Mouse (Mus musculus): ENCODE results near the gene Pdia5.

Gene Pdia5

DNA sequence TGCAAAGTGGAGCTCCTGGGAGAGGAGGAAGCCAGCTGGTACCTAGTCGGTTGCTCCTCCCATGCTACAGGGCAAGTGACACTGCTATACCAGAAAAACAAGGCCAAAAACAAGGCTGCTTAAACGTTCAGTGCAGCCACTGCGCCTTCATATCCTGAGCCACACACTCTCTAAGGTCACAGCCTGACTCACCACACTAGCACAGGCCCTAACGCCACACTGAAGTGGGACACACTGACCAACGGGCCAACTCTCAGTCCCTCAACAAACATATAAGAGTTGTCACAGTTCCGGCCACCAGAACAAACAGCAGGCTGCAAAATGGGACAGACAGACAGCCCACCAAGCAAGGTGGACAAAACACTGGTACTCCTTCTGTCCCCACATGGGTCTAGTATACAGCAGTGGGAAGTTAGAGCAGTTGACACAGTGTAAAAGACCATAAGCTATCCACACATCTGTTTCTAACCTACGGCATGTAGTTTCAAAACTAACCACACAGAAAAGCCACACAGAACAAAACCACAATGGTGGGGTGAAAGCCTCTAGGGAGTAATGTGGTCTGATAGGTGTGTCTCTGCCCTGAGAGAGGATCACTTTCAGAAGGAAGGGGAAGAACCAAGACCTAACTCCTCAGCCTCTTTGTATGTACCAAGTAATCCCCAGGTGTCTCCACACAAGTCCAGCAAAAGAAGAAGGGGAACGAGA lies 6.0 kb downstream of the Pdia5 start:
- CTCF ChIA-PET, result no interaction called here

DNA sequence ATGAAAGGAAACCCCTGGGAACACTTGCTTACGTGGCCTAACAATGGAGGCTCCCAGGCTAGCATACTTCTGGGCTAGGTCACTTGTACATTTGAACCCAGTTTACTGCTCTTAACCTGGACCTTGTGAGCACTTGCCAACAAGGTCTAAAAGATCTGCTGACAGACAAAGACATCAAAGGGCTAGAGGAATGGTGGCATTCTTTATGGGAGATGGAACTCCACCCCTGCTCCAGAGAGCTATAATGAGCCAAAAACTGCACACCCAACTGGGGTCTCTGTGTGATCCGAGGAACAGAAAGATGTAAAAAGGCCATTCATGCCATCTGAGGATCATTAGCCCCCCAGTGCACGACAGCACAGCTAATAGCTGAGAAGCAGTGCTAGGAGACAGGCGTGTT lies 6.6 kb downstream of the Pdia5 start:
- CTCF ChIA-PET, result no interaction called here

DNA sequence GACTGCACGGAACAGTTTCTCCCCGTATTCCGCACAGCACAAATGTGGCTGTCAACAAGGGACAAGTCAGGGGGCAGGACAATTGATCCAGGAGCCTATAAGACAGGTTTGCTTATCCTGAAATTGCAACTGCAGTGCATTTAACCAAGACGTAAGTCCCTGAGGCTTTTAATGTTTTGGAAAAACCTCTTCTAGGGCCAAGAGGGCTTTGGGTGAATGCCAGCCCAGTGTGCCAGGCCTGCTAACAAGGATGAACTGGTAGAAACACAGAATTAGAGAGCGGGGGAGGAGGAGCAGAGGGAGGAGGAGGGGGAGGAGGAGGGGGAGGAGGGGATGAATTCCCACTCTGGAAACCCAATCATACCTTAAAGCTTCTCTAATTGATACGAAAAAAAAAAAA lies 11.4 kb downstream of the Pdia5 start:
- CTCF ChIA-PET, result no interaction called here

DNA sequence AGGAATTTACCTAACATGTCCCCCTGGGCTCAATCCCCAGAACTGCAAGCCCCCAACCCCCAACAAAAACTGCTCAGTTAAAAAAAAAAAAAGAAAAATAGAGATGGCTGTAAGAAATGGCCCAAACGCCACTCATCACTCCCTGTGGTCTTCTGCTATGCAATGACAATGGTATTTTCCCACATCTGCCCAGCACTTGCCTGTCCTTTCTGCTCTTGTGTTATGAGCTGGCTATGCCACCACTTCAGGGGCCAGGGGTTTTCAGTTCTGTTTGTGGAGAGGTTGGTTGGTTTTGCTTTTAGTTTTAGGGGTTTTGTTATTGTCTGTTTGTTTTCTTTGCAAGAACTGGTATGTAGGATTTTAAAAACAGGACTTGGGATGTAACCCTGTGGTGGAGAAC lies 13.4 kb downstream of the Pdia5 start:
- CTCF ChIA-PET, result no interaction called here

DNA sequence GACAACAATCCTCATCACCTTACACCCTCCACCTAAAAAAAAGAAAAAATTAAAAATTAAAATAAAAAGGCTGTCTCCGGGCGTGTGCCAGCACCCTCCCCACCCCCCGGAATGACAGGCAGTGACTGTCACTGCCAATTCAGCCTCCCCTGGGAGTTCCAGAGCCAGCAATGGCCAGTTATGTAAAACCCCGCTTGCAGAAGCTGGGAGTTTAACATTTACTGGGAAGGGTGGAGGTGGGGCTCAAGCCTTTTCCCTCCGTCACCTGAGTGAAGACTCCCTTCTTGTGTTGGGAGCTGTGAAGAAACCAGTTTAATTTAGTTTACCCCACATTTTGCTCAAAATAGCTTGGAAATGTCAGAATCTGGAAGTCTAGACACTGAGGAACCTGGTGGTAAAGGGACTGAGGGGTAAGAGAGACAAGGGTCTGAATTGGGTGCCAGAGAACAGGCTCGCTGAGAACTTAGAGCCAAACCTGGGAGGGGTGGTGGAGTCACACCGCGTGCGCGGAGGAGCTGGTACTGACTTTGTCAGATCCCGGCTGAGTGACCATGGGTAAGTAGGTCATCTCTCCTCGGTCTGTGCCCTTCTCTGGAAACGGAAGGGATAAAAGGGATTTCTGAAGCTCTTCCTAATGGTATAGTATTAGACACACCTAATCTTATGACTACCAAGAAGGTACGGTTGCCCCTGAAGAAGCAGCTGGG lies 18.0 kb downstream of the Pdia5 start:
- CTCF ChIA-PET, result no interaction called here

DNA sequence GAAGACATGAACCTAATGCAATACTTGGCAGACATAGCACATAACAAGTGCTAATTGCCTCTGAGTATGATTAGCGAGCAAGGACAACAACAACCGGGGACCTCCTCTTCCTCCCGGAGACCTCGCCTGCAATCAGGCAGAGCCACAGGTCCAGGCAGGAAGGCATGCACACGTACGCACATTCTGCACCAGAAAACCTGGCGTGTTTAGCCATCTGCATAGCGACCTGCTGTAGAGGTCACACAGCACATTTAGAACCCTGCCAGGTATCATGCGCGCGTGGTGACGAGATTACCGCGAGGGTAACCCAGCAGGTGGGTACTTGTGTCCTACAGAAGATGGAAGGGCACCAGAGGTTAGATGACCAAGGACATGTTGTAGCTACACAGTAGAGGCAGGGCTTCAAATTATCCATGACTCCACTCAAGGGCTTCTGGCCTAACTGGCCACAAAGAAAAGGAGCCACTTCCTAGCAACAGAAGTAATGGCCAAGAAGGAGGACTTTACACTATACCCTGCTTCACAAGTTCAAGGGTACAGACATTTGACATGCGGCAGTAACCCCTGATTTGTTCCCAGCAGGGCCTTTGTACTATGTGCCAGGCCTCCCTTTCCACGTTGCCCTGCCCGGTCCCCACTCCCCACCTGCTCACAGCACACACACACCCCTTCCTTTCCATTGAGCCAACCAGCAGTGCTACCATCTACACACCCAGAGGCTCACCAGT lies 18.7 kb downstream of the Pdia5 start:
- CTCF ChIA-PET, result no interaction called here

DNA sequence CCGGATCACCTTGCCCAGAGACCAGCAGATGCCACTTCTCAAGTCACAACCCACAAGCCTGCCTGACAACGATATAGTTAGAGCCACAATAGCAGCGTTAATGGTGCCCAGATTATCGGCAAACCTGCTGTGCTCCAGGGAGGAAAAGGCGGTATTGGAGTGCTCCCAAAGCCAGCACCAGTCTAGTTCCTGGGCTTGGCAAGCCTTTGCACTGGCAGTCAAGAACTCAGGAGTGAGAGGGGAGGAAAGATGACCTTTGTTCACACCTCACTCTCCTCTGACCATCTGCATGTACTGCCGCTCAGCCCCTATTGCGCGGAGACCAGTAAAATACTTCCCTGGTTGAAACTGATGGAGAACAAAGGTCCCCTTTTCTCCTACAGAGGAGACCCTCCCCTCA lies 19.7 kb downstream of the Pdia5 start:
- CTCF ChIA-PET, result no interaction called here

DNA sequence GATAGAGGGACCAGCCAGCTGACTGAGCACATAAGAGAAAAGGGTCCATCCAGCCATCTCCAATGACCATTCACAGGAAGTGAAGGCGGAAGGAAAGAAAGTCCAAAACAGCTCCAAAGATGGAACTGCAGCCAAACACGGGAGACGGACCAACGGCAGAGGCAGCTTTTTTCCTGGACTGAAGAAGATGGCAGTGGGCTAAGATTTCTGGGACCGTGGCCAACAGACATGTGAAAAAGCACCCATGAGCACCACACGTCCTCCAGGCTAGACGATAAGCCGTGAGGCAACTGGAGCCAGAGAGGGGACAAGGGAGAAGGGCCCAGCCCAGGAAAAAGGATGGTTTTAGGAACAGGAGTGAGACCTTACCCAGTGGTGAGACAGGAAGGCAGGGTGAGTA lies 20.6 kb downstream of the Pdia5 start:
- CTCF ChIA-PET, result interaction anchor here (0.6 kb wide), 1 partner anchor 532 kb away, joined by 3 read pairs; no protein-coding TSS in a partner anchor

DNA sequence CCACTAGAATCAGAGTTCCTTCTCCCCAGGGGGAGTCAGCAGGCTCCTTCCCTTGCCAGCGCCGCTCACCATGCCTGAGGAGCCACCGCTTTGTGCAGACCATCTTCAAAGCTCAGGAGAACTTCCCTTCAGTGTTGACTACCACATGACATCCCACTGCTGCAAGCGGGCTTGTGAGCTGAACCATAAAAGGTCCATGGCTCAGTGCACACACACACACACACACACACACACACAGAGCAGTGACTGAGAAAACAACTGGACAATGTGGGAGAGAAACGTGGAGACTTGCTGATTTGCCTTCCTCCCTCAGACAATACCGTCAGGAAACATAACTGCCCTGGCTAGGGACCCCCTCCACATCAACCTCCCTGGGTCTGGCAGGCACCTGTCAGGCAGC lies 21.7 kb downstream of the Pdia5 start:
- CTCF ChIA-PET, result no interaction called here

DNA sequence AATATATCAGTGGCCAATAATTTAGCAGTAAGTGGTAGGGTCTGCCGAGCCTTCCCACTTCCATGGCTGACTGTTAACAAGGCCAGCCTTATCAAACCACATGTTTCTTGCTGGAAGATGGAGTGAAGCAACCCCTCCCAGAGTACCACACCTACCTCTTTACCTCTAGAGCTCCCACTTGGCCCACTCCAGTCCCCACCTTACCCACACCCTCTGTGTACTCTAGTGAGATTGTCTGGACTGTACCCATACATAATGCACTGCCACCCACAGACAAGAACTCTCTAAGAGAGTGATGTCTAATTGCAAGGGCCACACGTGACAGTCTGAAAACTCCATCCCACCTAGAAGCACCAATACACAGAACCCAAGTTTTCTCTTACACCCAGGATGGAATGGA lies 23.6 kb downstream of the Pdia5 start:
- CTCF ChIA-PET, result no interaction called here

DNA sequence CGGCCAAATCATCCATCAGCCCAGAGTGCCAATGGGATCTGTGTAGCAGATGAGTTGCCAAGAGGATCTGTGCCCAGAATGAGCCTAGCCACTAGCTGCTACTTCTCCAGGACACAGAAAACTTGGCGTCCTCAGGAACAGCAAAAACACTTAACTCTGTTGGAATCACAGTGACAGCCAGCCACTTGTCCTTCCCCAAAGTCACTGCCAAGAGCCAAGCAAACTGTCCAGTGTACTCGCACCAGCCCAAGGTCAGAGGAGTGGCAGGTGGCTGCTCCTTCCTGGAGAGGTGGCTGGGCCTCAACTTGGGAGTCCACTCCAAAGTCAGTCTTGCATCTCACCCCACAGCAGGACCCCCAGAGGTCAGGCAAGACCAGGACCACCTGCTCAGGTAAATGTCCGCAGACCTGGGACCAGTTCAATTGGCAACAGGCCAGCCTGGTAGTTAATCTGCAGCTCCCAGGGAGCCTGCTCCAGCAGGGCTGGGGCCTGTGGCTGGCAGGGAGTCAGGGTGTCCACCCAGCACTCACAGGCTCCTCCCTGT lies 24.8 kb downstream of the Pdia5 start:
- CTCF ChIA-PET, result no interaction called here

DNA sequence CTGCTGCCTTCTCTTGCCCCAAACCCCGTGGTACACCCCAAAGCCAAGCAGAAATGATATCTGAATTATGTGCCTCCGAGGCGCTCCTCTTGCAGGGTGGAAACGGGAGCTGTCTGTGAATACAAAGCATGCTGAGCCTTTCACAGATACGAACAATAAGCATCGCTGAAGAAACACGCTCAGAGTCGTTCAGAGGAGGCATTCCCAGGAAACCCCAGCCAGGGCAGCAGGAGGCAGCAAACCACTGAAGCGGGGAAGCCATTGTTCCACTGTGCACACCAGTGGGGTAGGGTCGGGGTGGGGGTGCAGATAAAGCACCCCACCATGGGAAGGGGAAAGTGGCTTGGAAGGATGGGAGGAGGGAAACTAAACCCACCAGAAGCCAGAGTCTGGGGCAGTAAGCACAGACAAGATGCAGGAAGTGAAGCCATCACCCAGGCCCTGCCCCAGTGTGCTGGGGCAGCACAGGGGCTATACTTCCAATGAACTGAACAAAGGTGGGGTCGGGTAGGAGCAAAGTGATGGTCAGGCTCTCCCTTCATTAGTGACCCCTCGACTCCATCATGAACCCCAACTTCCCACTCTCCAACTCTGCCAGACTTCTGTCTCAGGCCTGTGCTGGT lies 25.9 kb downstream of the Pdia5 start:
- CTCF ChIA-PET, result no interaction called here

DNA sequence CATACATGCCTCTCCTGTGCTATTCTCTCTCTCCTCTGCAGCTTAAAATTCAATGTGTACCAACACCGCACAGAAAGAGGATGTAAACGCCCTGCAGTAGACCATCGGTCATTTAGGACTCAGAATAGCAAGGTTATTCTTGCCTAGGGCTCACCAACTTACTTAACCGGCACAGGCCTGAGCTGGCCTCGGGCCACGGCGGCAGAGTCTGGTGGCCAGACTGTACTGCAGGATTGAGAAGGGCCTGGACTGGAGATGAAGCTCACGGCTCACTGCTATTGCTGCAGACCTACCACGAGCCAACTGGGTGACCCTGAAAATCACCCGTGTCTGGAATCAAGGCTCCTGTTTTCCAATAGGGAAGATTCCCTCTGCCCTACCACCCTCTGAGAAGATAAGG lies 27.0 kb downstream of the Pdia5 start:
- CTCF ChIA-PET, result no interaction called here

DNA sequence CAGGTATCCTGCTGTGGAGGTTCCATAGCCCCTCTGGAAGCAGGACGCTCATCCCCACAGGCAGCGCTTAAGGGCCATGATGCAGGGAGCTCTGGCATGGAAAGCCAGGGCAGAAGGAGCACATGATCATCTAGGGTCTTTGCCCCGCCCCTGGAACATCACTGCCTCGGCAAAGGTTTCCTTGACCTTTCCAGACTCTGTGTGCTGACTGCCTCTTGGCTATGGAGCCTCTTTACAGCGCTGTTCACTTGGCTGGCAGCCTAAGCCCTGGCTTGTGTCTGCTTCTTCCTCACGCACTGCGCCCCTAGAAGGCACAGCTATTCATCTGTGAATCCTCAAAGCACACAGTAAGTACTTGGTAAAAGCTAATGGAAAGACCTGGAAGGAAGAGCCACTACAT lies 27.7 kb downstream of the Pdia5 start:
- CTCF ChIA-PET, result no interaction called here

DNA sequence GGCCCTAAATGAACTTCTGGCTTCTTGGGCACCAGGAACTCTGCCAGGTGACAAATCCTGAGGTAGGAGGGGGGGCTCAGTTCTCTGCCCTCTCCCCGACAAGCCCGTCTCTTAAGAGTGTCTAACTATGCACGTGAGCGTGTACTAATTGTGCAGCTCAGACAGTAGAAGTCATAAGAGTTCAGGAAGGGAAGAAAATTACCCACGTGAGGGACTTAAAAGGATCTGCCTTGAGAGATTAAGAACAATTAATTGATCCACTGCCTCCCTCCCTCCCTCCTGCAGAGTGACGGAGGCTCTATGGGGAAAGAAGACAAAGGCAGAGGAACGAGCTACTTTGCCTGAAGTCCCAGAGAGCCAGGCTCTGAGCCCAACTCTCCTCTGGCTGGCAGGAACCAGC lies 31.1 kb downstream of the Pdia5 start:
- CTCF ChIA-PET, result no interaction called here

DNA sequence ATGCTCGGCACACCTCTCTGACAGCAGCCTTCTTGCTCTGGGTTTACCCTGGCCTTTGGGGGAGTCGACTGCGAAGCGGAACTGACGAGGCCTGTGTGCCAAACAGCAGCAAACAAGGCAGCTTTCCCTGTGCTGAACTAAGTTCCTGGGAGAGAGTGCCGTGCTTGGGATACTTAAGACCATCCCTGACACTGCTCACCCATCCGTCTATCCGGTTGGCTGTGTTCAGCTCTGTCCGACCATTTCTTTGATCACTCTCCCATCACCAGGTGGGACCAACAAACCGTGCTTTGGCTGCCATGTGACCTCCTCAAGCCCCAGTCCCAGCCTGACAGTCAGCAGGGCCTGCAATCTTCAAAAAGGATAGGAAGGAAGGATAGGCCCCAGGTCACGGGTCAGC lies 32.4 kb downstream of the Pdia5 start:
- CTCF ChIA-PET, result no interaction called here

DNA sequence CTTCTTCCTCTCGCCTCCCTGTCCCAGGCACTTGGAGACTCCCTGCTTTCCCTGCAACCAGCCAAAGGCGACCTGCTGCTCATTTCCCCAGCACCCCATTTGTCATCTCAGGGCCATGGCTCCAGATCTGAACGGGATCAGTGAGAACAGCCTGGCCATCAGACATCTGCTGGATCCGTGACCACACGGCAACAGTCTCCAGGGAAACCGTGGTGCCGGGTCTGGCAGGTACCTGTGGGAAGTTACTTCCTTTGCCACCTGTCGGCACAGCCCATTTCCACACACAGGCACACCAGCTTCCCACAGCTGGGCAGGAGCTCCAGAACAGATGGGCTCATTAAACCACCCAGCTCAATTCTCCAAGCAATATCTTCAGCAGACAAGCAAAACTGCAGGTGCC lies 33.2 kb downstream of the Pdia5 start:
- CTCF ChIA-PET, result no interaction called here

DNA sequence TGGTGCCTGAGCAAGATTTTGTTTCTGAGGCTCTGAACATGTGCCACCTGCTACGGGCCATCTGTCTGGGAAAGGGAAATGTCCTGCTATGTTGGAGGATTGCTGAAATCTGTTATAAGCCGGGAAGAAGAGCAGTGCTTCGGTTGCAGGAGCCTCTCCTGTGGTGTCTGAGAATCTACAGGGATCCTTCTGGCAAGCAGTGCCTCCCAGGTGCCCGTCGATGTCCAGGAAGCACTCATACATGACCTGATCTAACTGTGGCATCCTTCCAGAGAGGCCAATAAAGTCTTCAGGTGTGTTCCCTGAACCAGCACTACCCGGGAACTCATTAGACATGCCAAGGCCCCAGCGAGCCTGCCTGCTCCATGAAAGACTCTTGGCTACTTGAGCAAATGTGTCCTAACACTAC lies 33.7 kb downstream of the Pdia5 start:
- CTCF ChIA-PET, result no interaction called here

DNA sequence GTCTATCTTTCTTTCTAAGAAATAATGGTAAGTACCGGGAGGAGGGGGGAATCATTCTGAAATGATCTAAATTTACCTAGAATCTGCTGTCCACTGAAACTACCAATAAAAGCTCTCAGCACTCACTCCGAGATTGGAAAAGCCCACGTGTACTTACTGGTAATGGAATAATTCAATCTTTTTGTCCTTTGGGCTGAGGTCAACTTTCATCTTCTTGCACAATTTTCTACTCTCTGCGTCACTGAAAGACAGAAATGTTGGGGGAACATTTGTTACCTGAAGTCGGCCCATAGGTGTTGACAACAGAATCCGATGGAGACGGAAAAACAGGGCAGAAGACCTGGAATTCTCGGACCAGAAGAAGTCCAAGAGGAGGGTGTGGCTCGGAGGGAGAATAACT lies 34.4 kb downstream of the Pdia5 start:
- CTCF ChIA-PET, result no interaction called here

DNA sequence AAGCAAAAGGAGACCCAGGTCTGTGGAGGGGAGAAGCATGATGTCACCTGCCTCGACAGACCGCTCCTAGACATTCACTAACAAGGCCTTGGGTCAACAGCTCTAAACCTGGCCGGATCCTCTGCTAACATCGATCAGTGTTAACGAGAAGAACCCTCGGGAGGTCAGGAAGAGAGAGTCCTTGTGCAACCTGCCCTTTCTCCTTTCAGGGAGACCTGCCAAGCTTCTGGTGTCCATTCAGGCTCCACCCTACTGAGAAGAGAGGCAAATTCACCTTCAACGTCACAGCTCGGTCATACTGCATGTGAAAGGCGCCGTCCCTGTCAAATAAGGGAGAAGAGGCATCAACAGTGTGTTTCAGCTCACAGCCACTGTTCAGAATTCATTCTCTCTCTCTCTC lies 34.9 kb downstream of the Pdia5 start:
- CTCF ChIA-PET, result no interaction called here

DNA sequence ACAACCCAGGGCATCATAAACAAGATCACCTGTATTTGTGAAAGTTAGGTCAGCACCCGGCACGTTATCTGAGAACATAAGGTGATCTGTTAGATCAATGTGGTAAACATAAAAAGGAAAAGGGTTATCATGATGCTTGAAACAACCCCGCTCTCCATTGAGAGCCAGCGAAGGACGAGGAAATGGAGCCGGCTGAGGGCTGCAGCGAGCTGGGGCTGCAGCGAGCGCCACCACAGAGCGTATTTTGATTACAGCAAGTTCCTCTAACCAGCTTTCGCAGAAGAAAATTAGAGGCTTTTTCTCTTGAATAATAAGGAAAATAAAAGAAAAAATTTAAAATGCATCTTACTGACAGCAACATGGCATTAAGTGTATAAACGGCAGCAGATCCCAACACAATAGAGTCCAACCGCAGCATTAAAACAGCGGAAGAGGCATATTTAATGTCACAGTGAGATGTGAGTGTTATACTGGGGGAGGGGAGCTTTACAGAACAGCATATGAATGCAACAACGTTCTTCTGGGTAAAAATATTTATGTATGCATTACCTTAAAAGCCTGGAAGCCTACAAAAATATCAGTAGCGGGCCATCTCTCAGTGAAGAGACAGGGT lies 40.5 kb downstream of the Pdia5 start:
- CTCF ChIA-PET, result no interaction called here

DNA sequence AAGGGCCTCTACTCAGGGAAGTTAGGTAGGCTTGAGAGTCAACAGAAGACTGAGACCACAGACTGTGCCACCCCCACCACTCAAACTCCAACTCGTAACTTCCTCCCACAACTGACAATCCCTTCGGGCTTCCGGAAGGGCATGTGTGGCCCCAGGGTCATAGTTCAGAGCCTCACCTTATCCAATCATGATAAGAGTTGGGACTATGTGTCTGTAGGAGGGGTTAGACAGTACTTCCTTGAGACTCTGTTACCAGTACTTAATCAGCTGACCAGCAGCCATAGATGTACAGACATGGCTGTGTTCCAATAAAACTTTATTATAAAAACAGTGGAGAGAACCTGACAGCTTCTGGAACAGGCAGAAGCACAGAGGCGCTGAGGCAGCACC lies 48.7 kb downstream of the Pdia5 start:
- CTCF ChIA-PET, result no interaction called here

Measured in spleen, embryonic (tissue).